Mouse (Mus musculus) cerebellum, adult 11 months (tissue): ENCODE data around the gene Sept11.

Experiments
- DNase-seq: peaks from one replicate; pipeline ENCODE4 v3.0.0; 2022

Sept11 gene

DNA sequence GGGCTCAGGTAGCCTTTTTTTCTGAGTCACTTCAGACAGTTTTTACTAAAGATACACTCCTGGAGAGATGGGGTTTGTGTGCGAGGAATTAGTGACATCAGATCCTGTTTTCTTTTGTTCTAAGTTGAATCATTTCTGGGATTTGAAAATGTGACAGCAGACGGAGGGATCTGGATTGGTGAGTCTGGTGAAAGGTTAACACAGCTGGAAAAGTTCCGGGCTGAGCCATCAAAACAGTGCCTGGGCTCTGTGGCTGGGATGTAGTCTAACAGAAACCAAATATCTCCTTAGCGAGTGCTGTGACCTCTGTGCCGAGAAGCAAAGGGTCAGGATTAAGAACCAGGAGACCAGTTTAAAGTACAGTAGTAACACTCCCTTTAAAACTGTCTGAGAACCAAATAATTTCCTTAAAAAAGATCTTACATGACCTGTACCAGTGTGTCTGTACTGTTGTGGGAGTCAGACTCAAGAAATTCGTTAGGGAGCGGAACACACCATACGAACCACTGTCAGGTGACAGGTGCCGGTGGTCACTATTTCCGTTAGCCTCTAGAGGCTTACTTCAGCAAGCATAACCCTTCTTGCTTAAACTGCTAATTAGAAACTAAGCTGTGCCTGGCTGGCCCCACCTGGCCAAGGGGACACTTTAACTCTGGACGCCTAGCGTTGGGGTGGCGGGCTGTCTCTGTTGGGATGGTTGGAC is 4.1 kb downstream of the Sept11 start:
- DNase-seq = no peak

DNA sequence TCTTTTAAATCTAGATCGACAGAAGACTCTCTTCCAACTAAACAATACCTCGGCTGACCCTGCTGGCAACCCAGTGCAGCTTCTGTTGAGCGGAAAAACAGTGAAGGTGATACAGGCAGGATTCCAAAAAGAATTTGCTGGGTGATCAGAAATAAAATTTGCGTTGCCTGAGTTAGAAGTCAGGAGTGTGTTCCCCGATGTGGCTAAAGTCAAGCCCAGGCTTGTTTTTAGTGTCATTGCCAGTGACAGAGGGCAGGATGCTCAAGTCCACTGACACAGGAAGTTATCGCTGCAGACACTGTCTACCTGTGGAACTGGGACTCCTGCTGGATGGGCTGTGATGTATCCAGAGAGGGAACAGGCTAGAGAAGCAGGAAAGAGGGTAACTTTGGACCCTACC is 5.0 kb downstream of the Sept11 start:
- no peak for DNase-seq

DNA sequence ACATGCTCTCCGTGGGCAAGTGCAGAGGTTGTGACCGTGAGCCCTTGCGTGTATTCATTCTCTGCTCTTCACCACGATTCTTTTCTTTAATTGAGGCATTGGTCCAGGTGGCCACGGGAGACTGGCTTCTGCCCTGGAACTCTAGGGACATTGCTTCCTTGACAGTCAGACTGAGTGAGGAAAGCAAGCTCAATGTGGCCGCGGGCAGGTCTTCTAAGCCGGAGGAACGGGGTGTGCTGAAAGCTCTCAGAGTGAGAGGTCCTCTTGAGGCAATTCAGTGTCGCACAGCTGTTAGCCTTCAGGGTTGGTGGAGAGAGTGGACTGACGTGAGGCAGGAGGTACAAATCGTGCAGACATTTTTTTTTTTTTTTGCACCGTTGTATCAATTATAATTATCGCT is 5.6 kb downstream of the Sept11 start:
- DNase-seq = no peak

DNA sequence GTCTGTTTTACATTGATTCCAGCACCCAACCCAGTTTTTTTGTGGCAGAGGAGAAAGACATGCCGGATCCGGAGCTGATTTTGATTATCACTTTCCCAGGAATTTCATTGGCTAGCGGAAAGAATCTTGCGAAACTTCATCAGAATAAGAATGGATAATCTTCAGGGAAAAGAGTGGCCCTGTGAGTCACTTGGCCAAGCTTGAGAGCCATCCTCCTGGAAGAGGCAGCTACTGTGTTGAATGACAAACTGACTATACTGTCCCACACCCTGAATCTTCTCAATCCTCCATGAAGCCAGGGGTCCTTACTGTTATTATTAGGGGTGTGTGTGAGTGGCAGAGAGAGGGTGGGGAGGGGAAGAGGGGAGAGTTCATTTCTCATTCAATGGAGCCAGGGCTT is 7.7 kb downstream of the Sept11 start:
- no peak for DNase-seq

DNA sequence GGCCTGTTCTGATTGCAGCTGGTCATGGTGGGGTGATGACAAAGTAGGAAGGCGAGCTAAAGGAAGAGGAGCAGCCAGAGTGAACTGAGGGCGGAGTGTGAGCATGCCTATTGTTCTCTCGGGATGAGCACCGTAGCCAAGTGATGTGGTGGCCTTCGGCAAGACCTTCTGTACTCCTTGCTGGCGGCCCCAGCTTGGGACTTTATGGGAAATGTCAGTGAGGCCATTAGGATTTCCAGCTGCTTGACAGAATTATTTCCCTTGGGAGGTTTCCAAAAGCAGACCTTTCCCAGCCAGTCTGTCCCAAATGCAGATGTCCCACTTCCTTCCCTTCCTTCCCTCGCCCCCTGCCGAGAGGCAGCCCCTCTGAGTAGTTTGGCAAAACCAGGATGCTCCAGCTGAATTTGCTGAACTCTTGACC is 8.1 kb downstream of the Sept11 start:
- no peak for DNase-seq

DNA sequence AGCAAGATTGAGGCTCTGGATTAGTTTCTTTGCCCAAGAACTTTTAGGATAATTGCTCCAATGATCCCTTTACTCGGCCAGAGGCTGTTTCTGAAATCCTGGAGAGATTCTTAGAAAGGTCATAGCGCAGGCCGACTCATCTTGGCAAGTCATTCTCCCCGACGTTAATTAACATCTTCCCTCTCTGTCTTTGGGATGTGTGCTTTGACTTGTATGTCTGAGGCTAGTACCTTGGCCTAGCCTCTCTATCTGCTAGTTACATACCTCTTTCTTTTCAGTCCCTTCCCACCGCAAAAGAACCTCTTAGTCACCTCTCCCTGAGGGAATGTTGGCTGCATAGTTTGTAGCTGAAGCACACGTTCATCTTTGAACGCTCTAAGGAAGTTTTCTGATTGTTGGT is 10.4 kb downstream of the Sept11 start:
- no peak for DNase-seq

DNA sequence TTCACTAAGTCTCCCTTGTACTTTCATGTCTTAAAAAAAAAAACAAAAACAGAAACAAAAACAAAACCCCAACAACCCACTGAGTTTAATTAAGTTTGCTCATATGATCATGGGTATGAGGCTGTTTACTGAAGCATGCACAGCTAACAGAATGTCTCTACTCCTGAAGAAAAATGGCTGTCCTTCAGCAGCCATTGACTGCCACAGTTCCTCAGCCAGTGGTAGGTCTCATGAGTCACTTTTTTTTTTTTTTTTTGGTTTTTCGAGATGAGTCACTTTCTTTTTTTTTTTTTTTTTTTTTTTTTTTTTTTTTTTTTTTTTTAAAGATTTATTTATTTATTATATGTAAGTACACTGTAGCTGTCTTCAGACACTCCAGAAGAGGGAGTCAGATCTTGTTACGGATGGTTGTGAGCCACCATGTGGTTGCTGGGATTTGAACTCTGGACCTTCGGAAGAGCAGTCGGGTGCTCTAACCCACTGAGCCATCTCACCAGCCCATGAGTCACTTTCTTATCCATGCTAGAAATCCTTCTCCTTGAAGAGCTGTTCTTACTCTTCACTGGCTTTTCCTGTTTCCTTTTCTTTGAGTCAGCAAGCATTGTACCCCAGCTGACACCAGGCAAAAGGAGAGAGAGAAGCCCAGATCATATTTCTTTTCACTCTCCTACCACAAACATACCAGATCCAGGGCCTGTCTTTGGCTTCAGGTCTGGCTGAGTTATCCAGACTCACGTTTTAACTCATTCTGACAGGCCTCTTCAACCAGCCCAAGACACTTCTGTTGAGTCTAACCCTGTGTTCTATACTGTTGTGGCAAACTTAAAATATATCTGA is 12.0 kb downstream of the Sept11 start:
- no peak for DNase-seq

DNA sequence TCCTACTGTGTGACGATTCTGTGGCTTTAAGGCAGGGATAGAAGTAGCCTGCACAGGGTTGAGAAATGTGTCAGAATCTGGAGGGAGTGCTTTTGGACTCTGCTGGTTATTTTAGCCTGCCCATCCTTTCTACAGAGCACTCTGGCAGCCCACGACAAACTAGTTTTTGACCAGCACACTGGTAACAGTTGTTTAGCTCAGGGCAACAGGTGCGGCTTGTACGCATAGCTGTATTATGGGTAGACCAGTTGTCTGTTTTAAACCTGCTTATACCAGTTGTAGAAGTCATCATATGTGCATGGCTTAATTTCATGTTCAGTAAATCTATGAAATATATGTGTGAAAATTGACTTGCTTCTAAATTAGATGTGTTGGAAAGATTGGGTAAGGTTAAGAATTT is 12.8 kb downstream of the Sept11 start:
- DNase-seq = no peak

DNA sequence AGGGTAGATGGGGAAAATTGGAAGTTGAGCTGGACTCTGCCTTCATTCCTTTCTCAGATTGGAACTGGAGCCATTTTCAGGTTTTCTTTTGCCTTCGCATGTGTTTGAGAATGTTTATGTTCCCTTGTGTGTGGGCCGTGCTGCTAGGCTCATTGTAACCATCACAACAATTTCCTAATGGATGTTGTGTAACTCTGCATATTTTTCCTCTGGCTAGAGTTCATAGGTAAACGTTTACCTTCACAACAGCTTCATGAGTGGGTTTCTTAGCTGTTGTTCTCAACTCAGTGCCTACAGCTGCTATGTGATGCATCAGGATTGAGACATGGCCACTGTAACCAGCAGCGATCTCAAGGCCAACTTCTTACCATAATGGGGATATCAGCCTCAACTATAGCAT is 15.5 kb downstream of the Sept11 start:
- no peak for DNase-seq

DNA sequence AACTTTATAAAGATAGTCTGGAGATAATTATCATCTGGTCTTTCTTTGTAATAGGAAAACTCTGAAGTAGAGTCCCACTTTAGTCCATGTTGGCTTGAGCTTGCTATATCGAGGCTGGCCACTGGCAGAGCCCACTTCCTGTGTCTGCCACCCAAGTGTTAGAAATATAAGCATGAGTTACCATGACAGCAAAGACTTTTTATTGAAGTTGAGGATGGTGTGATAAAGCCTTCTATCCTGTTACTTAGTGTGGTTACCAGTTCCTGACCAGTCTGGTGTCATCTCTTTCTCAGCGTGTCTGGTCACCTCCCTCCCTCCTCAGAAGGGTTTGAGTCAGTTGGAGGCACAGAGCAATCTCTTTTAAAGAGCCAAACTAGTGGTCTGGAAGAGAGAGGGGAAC is 16.3 kb downstream of the Sept11 start:
- DNase-seq = no peak

DNA sequence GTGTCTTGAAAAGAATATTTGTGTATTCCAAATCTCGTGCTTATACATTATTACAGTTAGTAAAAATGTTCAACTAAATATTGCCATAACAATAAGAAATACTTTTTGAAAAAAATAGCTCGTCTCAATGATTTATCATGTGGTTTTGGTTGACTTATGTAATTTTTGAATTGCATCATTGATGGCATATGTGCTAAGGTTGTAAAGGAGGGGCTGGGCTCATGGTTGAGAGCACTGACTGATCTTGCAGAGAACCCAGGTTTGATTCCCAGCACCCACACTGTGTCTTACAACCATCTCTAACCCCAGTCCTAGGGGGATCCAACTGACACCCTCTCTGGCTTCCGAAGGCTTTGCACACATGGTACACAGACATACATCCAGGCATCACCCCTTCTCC is 19.1 kb downstream of the Sept11 start:
- no peak for DNase-seq

DNA sequence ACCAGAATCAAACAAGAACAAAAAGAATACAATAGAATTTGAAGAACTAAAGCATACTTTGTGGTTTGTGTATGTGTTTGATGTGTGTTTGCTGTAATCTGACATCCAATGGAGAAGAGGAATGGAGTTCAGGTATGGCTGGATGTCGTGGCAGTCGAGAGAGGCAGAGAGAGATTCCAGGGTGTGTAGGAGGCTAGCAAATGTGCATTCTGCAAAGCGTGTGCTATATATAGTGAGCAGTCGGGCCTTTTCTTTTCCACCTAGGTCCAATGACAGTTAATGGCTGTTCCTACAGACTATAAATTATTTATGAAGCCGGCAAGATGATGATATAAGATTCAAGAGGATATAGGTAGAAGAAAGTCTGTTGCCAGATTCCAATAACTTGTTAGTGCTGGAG is 20.3 kb downstream of the Sept11 start:
- no peak for DNase-seq

DNA sequence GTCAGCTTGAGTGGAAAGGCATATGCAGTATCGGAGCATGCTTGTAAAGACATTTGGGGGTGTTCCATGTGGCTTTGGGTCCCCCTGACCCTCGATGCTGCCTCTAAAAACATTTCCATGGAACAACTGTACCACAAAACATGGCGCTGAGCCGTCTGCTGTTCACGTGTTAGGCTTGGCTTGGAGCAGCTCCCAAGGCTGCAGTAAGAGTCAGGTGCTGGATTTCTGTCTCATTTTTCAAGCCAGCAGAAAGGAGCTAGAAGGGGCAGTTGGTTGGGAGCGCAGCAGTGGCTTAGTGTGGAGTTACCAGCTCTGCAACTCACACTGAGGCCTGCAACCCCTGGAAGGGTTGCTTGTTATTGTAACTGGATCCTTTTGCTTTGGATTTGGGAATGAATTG is 21.3 kb downstream of the Sept11 start:
- DNase-seq = no peak

DNA sequence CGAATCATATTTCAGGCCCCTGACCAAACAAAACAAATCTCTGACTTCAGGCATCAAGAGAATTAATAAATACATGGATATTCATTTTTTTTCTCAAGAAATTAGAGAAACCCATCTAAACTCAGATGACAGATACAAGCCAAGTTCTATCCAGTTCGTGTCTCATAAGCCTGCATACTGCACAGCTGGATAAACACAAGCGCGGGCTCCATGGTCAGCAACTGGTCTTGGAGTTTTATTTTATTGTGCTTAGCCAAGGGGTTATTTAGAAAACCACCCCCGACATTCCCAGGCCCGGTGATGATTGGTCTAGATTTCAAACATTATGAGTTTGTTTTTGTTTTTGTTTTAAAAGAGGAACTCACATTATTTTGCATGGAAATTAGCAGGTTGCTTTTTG is 21.8 kb downstream of the Sept11 start:
- no peak for DNase-seq

DNA sequence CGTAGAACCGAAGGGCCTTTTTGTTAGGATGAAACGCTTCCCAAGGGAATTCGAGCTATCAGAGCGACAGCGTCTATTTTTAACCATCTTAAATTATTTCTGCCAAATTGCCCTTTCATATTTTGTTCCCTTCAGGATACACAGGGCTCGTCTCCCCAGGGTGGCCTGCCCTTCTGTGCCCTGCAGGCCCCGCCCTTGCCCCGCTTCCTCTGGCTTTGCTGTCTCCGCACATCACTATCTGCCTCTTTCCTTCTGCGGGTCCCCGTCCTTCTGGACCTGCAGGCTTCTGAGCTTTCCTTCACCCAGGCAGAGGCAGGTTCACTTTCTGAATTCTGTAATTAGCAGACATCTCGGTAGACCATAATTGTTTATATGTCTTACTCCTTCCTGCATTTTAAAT is 22.6 kb downstream of the Sept11 start:
- DNase-seq = no peak

DNA sequence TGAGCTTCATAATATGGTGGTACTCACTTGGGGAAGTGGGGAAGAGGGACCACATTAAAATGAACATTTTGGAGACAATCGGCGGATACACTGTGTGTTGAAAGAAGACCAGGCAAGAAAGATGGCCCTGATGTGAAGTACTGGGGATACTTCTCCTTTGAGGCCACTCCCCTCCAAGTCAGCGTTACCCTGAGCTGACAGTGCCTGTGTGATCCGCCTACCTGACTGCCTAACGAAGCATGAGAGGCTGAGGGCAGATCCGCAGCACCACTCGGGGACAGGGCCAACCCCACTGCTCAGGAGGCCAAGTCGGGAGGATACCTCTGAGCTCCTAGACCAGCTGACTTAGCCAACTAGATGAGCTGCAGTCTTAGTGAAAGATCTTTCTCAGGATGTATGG is 24.4 kb downstream of the Sept11 start:
- DNase-seq = no peak

DNA sequence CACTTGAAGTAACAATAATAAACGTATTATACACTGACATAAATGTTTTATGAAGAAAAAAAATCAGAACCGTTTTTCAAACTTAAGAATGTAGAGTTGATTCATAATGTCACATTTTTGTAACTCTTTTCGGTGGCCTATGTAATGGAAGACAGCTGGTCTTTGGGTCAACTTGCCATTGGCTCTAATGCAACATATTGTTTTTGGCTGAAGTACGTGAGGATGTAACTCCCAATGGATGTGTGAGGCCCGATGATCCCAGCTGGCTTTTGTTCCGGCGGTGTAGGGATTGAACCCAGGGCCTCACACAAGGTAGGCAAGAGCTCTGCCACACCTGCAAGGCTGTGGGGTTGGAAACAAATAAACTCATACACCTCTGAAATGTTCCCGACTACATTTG is 28.4 kb downstream of the Sept11 start:
- DNase-seq = no peak

DNA sequence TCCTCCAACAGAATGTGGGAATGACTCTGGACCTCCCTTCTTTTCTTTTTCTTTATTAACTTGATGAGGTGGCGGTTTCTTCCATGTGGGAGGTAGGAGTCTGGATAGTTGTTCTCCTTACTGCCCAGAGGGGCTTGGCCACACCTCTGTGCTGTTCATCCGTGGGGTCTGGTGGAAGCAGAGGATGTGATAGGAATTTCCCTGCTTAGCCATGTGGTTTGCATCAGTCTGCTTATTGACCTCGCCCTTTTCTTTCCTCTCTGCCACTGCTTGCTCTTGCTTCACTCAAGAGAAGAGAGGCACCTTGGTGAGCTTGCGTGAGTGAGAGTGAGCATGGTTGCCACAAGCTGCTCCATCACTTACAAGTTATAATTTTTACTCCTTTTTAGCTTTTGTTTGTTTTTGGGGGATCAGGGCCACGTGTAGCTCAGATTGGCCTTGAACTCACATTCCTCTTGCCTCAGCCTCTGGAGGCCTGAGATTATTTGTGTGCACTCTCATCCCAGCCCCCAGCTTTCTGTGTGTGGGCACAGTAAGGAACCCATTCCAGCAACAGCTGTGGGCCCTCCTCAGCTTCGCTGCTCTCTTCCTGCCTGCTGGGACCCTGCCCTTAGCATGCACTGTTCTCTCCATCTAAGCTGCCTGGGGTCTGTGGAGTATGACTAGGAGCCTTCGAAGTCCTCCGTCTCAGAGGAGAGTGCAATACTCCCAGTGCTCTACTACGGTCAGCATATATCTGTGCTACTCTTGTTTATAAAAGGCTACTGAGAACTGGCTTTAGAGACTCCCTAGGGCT is 31.0 kb downstream of the Sept11 start:
- DNase-seq = no peak

DNA sequence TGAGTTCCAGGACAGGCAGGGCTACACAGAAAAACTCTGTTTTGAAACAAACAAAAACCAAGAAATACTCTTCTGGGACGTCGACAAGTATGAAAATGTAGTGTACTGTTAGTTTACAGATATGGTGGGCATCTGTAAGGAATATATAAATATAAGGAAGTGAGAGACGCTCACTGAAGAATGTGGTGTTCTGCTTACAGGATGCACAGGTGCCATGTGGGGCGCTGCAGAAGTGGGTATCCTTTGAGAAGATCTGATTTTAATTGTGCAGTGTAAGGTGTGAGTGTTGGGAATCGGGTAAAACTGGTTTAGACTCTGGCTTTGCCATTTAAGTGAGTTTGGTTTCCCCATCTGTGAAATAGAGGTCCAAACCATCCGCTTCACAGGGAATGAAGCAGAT is 32.1 kb downstream of the Sept11 start:
- no peak for DNase-seq

DNA sequence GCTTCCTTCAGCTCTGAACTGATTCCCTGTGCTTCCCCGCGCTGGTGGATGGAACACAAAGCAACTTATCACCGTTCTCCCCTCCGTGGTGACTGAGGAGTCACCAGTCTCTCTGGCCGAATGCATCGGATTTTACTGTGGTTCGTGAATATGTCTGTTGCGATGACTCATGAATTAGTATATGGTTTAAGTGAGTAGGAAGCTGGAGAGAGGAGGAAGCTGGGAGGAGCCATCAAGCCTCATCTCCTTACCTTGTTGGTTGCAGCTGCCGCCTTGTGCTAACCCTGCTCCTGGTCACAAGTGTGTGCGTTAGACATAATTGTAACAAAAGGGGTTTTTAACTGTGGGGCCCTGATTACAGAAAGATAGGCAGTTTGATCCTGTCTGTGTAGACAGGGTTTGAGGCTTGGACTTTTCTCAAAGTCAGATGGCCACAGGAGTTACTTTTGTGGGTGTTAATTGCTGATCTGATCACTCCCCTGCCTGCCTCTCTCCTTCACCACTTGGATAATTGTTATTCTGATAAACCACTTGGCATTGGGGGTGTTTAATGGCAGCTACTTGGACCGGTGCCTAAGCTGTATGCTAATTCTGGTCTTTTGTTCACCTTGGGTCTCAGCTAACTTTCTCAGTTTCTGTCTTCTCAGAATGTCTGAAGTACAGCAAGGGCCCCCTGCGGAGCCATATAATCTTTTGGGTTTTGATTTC is 33.1 kb downstream of the Sept11 start:
- DNase-seq = no peak

DNA sequence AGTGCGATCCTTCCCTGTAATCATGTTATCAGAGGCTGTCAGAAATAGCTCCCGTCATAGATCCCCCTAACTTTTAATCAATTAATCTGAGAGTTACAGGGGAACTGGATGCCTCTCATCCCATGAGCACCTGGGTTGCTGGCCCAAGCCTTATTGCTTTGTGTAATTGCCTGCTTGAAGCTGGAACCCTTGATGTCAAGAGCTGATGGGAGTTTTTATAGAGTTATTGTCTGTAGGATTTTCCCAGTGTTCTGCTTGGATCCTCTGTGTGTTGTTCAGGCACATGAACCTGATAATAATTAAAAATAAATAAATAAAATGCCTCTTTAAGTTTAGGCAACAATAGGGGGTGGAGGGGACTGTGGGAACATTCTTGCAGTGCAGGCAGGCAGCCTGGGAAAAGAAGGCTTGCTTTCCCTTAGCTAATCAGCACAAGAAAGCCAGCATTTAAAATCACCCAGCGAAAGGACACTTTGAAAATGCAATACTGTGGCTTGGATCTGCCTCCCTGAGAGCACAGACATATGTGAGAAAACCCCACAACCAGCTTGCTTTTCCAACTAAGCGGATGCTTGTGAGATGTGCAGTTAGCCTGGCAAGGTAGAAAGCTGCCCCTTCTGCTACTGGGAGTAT is 33.8 kb downstream of the Sept11 start:
- DNase-seq = no peak

DNA sequence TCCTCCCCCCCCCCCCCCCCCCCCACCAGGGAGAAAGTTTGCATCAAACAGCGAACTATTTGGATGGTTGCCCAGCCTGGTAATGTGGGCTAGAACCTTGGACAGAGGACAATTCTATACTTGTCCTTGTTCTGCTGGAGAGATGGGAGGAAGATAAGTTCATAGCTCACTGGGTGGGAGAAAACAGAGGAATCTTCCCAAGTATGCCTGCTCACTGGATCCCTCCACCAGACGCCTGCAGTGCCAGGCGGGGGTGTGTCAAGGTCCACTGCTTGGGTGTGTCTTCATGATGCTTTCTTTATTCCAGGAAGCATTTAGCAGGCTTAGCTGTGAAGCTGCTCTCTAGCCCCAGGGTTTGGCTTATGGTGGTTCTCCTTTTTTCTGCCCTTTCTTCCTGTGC is 34.5 kb downstream of the Sept11 start:
- DNase-seq = no peak

DNA sequence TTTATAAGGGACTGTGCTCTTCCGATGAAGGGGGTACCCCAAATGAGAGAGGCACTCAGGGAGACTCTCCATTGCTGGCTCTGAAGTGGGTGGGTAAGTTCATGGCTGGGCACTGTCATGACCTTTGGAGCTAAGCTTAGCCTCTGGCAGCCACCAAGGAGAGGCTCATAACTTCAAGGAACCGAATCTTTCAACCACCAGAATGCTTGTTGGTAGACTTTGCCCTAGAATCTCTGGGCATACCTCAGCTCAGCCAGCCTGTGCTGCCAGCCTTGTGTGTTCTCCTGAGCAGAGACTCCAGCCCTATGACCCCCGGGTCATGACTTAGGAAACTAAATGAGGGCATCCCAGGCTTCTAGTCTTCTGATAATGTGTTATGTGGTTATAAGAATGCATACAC is 35.5 kb downstream of the Sept11 start:
- no peak for DNase-seq
